Mouse (Mus musculus): ENCODE measurements around the gene Sox10.
A peak's percentile ranks its signal among the peaks of the same experiment; 100 is the strongest.

The Sox10 gene

DNA sequence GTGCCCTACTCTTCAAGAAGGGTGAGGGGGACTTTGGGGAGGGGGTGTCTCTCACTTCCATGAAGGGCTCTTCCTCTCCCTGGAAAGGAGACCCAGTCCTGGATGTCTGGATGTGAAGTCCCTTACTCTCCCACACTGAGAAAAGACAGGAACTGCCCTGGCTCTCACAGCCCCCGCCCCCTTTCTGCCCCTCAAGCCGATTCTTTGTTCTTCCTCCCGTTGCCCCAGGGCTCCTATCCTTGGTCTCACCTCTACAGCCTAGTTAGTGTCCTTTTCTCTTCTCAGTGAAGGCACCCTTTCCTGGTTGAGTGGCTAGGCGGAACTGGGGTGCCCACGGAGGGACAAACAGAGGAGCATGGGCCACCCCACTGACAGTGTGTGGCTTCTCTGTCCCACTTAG is at the start of gene Sox10:
Sox10 (minus strand) TSS at position 101 of the 400 bp plus-strand sequence.
- no peak for DNase-seq (ENCODE audit: low spot score in 2 of 2)

DNA sequence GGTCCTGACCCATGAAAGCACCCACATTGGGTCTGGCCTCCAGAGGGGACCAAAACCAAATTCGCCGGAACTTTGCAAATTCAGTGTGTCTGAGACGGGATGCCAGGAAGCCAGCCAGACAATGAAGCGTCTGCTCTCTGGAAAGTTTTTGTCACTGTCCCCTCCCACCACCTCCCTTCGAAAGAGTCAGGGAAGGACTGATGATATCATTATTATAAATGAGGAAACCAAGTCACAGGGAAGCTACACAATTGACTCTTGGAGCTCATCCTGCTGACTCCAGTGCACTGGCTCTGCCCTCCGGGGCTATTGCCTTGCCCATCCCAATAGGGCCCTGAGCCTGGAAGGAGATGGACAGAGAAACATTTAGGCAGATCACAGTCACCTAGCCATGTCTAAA is 48.6 kb upstream of the Sox10 start:
- DNase-seq (ENCODE audit: low spot score in 2 of 2) = no peak

DNA sequence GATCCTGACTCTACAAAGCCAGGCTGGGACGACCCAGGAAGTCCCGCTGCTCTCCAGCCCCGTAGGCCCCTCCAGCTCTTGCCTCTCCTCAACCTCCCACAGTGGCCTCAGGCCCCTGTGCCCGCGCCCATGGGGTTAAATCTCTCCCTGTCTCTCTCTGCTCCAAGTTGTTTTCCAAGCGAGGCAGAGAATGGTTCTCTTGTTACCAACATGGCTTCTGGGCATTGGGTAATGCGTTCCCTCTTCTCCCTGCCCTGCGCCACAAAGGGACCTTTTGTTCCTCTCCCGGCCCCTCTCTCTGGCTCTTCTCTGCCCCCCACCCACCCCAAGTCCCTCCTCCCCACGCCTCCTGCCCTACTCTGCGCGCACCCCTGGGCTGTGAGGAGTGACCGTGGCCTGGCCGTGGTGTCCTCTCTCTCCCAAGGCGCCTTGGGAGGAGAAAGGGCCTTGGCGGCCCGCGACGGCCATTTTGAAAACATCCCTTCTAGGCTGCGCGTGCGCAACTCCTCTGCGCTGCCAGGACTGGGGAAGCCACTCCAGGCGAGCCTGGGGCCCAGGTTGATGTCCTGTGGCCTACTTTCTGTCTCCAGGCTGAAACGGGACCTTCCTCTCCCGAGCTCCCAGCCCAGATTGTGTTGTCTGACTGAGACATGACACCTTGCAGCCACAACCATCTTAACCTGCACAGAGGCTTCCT is 47.9 kb upstream of the Sox10 start:
- no peak for DNase-seq (ENCODE audit: low spot score in 2 of 2)

DNA sequence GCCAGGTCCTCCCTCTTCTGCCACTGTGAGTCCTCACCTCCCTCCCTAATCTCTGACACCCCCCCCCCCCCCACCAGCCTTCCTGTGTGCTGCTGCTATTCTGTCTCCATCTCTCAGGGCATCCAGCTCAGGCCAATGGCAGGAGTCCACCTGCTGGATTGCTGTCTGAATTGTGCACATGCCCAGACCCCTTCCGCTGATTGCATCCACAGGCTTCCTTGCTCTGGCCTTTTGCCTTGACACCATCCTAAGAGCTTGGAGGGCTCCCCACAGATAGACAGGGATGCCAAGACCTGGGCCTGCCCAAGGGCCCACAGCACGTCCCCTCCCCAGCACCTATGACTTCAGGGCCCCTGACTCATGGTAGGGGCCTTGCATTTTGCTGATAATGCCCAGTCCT is 45.3 kb upstream of the Sox10 start:
- no peak for DNase-seq (ENCODE audit: low spot score in 2 of 2)

DNA sequence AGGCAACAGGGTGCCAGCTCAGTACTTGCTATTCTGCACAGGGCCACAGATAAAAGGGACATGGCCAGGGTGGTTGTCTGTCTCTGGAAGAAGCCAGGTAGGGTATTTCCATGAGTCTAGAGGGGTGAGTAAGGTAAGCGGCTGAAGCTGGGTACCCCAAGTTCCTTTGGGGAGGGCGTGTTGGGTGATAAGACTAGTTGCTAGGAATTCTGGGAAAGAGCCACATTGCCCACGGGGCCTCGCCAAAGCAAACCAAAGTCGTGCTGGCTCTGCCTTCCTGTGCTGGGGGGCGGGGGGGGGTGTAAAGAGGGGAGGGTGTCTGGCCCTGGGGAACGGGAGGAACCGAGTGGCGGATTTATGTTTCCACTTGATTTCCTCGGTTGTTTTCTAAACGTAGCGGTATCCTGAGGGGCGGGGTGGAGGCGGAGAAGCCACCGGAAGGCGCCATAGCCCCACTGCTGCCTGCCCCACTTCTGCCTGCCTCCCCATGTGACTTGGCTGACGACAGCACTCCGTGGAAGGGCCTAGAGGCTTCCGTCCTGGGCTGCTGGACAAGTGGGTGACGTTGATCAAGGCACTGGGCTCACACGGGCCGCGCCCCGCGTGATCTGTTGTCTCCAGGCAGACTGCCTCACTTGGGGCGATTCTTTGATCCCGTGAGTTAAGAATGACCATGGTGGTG is 43.9 kb upstream of the Sox10 start:
- no peak for DNase-seq (ENCODE audit: low spot score in 2 of 2)

DNA sequence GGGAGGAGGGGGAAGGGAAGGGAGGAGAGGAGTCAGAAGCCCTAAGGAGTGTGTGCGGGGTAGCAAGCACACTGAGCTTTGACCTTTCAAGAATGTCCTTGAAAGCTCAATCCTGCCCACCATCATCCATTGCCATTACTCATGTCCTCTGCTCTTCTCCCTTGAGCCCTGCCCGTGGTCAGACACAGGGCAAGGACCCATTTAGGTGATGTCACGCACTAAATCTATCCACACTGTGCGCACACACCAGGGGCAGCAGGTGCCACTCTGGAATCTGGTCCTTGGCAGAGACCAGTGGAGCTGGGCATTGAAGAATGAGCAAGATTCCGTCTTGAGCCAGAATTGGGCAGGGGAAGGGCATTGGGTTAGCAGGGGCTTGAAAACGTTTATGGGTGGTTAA is 43.2 kb upstream of the Sox10 start:
- no peak for DNase-seq (ENCODE audit: low spot score in 2 of 2)

DNA sequence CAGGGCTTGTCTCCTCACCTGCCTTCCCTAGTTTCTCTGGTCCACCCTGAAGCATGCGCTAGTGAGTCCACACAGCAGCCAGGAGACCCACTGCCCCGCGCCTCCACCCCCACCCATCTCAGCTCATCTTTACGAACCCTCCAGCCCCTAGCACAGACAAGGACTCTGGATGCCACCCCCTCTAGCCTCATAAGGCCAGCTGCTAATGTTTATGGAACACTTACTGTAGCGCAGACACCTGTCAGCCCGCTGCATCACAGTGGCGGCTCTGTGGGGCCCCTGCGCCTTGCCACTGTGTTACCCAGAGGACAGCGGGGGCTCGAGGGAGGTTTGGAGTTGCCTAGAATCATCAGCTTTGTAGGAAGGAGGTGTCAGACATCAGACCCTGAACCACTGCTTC is 37.5 kb upstream of the Sox10 start:
- no peak for DNase-seq (ENCODE audit: low spot score in 2 of 2)

DNA sequence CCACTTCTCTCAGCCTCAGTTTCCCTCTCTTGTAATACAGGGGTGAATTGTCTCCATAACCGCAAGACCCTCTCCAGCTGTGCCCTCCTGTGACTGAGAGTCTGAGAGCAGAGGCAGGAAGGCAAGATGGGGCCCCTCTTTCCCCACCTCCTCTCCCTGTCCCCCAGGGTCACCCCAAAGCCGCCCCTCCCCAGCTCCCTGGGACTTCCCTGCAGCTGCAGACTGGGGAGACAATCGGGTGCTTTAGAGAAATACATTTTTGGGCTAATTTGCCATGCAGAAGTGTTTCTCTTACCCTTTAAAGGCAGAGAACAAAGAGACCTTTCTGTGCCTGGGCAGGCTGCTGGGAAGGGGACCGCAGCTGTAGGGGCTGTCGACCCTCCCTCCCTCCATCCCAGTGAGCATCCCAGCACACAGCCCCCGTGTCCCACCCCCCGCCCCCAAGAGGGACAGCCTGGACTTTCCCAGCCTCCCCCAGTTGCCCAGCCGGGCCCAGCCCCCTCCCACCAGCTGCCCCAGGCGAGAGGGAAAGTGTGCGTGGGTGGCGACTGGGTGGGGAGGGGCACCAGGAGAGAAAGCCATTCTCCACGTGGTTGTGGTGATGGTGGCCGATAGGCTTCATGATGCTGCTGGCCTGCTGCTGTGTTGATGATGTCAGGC is 36.6 kb upstream of the Sox10 start:
- peak in 1 of 2 experiments; percentile 34 for DNase-seq (ENCODE audit: low spot score in 2 of 2)

DNA sequence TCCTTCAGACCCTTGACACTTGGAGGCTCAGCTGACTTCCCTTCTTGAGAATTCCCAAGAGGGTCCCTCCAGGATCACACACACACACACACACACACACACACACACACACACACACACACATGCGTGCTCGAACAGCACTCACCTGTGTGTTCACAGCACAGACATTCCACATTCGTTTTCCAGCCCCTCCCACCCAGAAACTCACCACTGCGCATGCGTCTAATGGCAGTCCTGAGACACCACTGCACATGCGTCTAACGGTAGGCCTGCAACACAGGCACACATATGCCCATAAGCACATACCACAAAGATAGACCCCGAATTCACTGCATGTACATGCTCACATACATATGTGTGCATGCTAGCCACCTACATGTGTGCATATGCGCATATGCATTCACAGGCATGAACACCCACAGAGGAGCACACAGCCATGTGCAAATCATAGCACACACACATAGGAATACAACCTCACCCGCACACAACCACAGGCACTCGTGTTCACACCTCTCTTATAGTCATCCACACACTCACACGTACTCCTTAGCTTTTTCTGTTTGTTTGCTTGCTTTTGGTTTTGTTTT is 34.4 kb upstream of the Sox10 start:
- no peak for DNase-seq (ENCODE audit: low spot score in 2 of 2)

DNA sequence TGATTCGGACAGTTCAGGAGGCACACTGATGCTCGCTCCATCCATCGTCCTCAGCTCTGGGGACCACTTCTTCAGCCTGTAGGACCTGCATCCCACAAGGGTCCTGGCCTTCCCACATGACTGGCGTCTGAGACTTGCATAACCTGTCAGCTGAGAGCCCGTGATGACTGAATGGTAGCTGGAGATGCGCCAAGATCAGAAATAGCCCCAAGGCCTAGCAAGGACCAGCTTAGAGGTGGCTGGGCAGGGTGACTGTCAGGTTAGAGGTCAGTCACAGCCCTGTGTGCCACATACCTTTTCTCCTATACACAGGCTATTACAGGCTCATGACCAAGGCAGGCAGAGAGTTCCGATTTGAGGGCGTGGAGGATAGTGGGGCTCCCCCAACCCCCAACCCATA is 30.5 kb upstream of the Sox10 start:
- no peak for DNase-seq (ENCODE audit: low spot score in 2 of 2)

DNA sequence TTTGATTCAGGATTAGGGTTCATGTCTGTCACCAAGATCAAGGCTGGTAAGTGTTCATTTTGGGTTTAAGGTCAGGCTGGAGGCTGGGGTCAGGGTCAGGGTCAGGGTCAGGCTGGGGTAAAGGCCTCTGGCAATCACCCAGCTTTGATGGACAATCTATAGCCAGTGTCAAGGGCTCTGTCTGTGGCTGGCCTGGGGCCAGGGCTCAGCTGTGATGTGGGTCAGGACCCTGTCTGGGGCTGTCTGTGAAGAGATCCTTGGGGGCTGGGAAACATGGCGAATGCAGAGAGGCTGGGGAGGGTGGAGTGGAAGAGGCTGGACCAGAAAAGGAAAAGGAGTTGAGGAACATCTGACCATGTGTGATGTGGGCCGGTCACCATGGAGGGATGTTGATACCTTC is 29.9 kb upstream of the Sox10 start:
- no peak for DNase-seq (ENCODE audit: low spot score in 2 of 2)

DNA sequence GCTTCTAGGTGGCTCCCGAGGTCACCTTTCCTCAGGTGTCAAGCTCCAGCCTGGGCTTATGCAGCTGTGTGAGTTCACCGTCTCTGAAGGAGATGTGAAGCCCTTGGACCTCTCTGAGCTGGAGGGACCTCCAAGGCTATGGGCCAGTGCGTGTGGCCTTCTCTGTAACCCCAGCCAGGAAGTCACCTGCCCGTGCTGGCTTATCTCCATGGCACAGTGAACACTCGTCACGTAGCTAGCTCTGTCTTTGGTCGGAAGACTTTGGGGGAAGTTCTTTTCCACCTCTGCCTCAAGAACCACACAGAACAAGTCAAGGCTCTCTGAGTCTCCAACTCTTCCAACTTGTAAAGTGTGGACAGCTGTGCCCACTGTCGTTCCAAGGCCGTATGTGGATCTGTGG is 29.0 kb upstream of the Sox10 start:
- DNase-seq (ENCODE audit: low spot score in 2 of 2) = no peak

DNA sequence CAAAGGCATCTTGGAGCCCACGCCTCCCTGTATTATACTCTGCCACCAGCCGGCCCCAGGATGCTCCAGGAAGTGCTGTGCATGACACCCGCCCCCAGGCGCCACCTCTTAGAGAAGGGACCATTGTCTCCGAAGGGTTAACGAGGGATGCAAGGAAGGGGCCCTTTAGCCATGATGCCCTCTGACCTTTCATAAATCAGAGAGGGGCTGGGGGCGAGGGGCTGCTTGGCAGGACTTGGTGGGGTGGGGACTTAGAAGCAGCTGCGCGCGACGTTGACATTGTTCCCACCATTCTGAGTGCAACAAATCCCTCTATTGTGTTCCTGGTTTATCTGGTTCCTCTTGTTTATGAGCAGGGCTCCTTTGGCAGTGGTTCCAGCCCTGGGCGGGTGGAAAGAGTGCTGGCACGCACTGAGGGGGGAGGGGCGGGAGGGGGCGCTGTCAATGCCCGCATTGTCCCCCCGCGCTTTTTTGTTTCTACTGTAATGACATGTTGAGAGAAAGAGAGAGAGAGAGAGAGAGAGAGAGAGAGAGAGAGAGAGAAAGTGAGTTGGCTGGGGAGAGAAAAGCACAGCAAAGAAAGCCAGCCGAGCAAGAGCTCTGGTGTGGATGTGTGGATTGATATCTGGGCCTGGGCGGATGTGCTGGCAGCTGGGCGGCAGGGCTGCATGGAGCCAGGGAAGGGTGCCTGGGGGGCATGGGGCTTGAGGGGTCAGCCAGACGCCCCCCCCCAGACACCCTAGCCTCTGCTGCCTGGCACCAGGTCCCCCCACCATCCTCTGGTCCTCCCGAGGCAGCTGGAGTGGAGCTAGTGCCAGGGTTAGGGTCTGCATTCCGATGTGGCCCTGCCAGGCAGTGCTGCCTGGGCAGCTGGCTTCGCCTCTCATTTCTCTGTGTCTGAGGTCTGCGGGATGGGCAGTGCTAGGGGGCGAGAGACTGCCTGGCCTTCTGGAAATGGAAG is 28.1 kb upstream of the Sox10 start:
- no peak for DNase-seq (ENCODE audit: low spot score in 2 of 2)

DNA sequence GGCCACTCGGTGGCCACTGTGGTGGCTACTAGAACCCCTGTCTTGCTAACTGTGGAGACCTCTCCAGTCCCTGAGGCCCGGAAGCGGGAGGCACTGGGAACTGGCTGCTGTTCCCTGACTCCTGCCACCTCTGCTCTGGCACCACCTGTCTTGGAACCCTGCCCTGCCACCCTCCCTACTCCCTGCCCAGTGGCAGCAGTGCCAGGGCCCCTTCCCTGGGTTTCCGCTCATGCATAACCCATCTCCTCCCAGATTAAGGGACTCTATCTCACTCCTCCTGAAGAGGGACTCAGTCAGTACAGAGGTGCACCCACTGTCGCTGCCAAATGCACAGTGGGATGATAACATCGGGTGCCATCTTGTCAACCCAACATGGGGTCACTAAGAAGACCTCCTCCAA is 27.4 kb upstream of the Sox10 start:
- DNase-seq (ENCODE audit: low spot score in 2 of 2) = no peak

DNA sequence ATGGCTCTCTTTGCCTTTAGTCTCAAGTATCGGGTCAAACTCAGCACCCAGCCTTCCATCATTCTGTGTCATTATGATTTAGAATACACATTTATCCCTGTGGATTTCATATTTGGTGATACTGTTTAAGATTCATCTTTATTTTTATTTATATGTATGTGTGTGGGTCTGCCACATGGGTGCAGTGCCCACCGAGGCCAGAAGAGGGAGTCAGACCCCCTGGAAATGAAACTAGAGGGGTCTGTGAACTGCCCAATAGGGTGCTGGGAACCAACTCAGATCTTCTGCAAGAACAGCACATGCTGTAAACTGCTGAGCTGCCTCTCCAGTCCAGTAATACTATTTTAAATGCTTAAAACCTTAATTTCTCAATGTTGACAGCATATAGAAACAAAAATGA is 26.4 kb upstream of the Sox10 start:
- DNase-seq (ENCODE audit: low spot score in 2 of 2) = no peak

DNA sequence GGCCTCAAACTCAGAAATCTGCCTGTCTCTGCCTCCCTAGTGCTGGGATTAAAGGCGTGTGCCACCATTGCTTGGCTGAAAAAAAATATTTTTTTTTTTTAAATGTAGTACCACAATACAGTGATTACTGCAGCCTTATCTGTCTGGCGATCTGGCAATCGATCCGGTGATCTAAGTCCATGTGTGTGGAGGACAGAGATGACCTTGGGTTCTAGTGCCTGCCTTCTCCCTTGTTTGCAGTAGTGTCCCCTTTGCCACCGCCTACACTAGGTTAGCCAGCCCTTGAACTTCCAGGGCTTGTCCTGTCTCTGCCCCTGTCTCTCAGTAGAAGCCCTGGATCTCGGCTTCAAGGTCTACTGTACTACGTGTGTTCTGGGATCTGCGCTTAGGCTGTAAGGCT is 22.8 kb upstream of the Sox10 start:
- DNase-seq (ENCODE audit: low spot score in 2 of 2) = no peak

DNA sequence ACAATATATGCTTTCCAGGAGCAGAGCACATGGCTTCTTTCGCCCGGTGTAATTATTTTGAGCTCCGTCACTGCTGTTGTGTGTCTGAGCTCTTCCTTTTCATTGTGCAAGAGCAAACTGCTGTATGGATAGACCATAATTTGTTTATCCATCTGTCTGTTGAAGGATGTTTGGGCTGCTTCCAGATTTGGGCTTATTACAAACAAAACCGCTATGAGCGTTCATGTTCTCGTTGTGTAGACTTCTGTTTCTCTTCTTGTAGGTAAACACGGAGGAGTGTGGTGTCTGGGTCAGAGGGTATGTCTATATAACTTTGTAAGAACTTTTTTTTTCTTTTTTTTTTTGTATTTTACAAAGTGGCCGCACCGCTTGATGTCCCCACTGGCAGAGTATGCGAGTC is 20.2 kb upstream of the Sox10 start:
- DNase-seq (ENCODE audit: low spot score in 2 of 2) = no peak

DNA sequence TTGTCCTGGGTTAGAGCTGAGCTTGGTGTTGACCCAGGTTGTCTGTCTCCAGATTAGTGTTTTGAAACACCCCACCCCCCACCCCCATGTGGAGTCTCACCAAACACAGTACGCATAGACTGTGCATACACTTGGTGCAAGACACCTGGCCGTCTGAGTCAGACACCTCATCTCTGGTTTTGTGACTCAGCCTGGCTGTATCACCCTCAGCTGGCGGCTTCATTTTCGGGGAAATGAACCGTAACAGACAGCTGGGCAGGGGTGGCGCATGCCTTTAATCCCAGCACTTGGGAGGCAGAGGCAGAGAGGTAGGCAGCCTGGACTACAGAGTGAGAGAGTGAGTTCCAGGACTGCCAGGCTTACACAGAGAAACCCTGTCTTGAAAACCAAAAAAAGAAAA is 11.9 kb upstream of the Sox10 start:
- no peak for DNase-seq (ENCODE audit: low spot score in 2 of 2)

DNA sequence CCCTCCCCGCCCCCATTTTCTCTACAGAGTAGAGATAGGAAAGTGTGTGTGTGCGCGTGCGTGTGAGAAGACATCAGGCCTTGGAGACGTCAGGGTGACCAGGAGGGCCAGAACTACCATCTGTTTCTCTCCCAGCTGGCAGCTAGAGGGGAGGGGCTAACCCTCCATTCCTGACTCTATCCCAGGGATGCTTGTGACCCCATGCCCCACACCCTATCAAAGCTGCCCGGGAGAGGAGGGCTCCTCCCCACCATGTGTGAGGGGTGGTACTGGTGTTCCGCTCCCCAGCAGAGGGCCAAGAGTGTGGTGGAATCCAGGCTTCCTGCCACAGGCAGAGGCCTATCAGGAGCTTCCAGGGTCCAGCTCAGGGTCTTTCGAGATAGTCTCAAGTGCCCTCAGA is 1.7 kb upstream of the Sox10 start:
- no peak for DNase-seq (ENCODE audit: low spot score in 2 of 2)

DNA sequence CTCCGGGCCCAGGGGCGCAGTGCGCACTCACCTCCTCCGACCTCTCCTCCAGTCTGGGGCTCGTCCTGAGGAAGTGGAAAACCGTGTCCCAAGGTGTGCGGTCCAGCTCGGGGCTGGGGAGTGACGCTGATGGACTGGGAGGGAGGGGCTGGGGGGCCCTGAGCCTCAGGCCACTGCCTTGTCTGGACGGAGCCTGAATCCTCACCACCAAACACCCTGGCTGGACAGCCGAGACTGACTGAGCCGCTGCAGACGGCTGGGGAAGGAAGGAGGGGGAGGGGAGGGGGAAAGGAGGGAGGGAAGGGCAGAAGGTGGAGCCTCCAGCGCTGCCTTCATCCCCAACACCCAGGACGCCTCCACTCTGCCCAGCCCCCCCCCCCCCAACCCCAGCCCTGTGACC is 789 bp downstream of the Sox10 start:
- DNase-seq (ENCODE audit: low spot score in 2 of 2) = no peak

DNA sequence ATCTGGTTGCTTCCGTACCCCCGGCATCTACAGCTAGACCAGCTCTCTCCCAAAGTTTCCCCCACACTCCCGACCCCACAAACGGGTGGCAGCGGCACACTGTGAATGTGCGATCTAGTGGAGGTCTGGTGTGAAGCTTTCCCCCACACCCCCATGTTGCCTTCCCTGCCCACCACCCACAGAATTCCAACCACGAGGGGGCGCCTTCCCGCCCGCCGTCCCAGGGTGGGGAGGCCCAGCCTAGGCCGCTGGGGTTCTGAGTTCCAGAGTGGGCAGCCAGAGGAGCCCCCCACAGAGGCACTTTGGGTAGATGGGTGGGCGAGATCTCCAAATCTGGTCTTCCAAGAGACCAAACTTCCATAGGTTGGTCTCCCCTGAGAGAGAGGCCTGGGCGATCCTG is 2.2 kb downstream of the Sox10 start:
- no peak for DNase-seq (ENCODE audit: low spot score in 2 of 2)

DNA sequence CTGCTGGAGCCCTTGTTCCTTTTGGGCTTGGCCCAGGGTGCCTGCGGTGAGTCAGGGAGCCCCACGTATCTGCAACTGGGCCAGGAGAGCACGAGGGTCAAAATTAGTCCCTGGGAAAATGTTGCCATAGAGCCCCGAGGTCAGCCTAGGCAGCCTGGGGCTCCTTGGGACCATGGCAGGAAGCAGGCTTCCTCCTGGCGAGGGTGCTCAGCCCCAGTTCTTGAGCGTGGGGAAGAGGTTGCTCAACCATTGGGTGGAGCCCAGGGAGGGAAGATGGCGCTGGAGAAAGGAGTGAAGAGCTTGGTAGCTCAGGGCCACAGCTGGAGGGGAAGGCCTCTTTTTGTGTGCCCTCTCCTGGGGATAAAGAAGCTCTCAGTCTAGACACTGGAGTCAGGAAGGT is 2.7 kb downstream of the Sox10 start:
- no peak for DNase-seq (ENCODE audit: low spot score in 2 of 2)
